Mouse (Mus musculus): ENCODE measurements at regions not wholly inside any gene's neighbourhood (a gene's known extent, or its start where the extent isn't known, plus 50 kb on each side); places are given as distances from the start of the nearest gene placed in this dataset.
"Not testable (repeated sequence)": the region's sequence is repeated elsewhere in the genome, so short reads cannot be mapped to it uniquely, and the experiment has no call there.

GRCm38 (mm10) chr16:31508981-31509380 is 86.9 kb downstream of the Bdh1 start:
- DNase-seq = peak; percentile 94 to 95

GRCm38 (mm10) chr16:31510097-31510496 is 88.0 kb downstream of the Bdh1 start:
- no peak for DNase-seq

GRCm38 (mm10) chr16:31518816-31519215 is 96.7 kb downstream of the Bdh1 start:
- no peak for DNase-seq

- DNase-seq = no peak
Measured at GRCm38 (mm10) chr16:31520081-31520480, 98.0 kb downstream of the Bdh1 start.

GRCm38 (mm10) chr16:31521786-31522185 is 99.7 kb downstream of the Bdh1 start:
- no peak for DNase-seq

- peak in 1 of 2 experiments; percentile 40 for DNase-seq
Measured at GRCm38 (mm10) chr16:31526711-31527344, 104.7 kb downstream of the Bdh1 start.

- no peak for DNase-seq
Measured at GRCm38 (mm10) chr16:31528596-31529283, 106.7 kb downstream of the Bdh1 start.

- DNase-seq = peak; percentile 21 to 40
Measured at GRCm38 (mm10) chr16:31529284-31529958, 107.3 kb downstream of the Bdh1 start.

- DNase-seq = no peak
Measured at GRCm38 (mm10) chr16:31530090-31530489, 108.0 kb downstream of the Bdh1 start.

- no peak for DNase-seq
Measured at GRCm38 (mm10) chr16:31533196-31533777, 111.2 kb downstream of the Bdh1 start.

- DNase-seq = no peak
Measured at GRCm38 (mm10) chr16:31534923-31535523, 112.9 kb downstream of the Bdh1 start.

- no peak for DNase-seq
Measured at GRCm38 (mm10) chr16:31536328-31536727, 114.2 kb downstream of the Bdh1 start.

GRCm38 (mm10) chr16:31538606-31539005 is 116.5 kb downstream of the Bdh1 start:
- peak in 1 of 2 experiments; percentile 11 for DNase-seq

GRCm38 (mm10) chr16:31543499-31544170 is 119.6 kb upstream of the Dlg1 start:
- no peak for DNase-seq

GRCm38 (mm10) chr16:31546062-31546827 is 117.0 kb upstream of the Dlg1 start:
- DNase-seq = no peak

- DNase-seq = no peak
Measured at GRCm38 (mm10) chr16:31546828-31547224, 116.4 kb upstream of the Dlg1 start.

- no peak for DNase-seq
Measured at GRCm38 (mm10) chr16:31547391-31547790, 115.9 kb upstream of the Dlg1 start.

GRCm38 (mm10) chr16:31549975-31550374 is 113.3 kb upstream of the Dlg1 start:
- DNase-seq = no peak

GRCm38 (mm10) chr16:31550539-31550938 is 112.7 kb upstream of the Dlg1 start:
- not testable (repeated sequence) for DNase-seq

- no peak for DNase-seq
Measured at GRCm38 (mm10) chr16:31551416-31552151, 111.7 kb upstream of the Dlg1 start.

Measured in kidney, postnatal 36 days (tissue).